ENCODE assay signal across 8 mouse cellular contexts in the genomic region with DNA sequence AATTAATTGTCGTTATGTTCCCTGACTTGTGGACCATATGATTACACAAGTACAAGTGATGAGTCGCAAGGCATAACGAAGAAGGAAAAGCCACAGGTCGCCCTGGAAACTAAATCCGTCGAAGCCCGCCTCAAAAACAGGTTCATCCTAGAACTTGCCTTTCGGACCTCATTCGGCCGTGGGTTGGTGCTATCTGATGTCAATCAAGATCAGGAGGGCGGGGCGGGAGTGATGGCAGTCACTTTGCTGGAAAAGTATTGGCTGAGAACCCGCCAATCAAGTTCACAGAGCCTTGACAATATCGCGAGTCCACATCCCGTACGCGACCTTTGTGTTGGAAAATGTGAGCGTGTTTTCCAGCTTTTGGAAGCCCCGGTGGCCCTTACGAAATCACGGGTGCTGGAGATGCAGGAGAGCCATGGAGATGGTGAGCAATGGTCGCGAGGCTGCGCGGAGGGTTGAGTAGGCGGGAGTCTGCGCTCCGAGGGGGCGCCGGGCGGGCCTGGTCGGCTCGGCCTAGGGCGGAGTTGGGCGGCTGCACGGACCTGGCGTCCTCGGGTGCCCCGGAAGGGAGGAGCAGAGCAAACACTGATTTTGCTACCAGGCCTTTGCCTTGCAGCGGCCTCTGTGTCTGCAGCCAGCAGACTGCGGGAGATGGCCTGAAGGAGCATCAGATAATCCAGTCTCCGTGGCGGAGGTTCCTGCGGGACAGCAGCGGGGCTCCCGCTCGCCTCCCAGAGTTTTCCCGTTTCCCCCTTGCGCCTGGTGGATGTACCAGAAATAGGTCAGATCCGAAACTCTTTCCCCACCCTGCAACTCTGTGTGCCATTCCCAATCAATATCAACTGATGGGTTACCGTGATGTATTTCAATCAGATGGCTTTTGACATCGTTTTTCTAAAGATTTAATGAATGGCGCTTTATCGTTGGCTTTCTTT. TPM values are rescaled to one million over a fixed set of nuclear protein-coding genes. Genes with fewer than 3 reads are reported as not detected.
DNase-seq lines count a peak whose midpoint lies in the region; ATAC-seq lines count a peak whose summit lies in the region.

A gene (plus strand): TSS at position 285 of the 938 bp plus-strand sequence.

- peak within 1 kb of the TSS; percentile 75 for H3K4me2 ChIP-seq in lung, embryonic 16.5 days (ENCODE audit: low read depth, low read length)

- peak within 1 kb of the TSS; percentile 99 for H3K27ac ChIP-seq in lung, embryonic 16.5 days (ENCODE audit: low read length)

- H3K9me3 ChIP-seq in lung, embryonic 16.5 days (ENCODE audit: control insufficient read depth, low read length) = no peaks in the 10 kb centered on the region

- H3K4me3 ChIP-seq in lung, embryonic 16.5 days (ENCODE audit: low read length) = peak within 1 kb of the TSS; percentile 85

- H3K27me3 ChIP-seq in lung, embryonic 16.5 days (ENCODE audit: control insufficient read depth, insufficient read depth, low read depth, low read length) = no peaks in the 10 kb centered on the region

- peak; percentile 99 for ATAC-seq in hematopoietic stem cell, adult 5-6 weeks (replicated peaks in 1 of 2; ENCODE audit: insufficient read depth in 1 of 2, low FRiP score in 2 of 2, low TSS enrichment in 1 of 2, low read depth in 1 of 2, poor library complexity in 2 of 2, severe bottlenecking in 2 of 2)
- peak; percentile 99 for ATAC-seq in lung, embryonic 16.5 days (ENCODE audit: low read depth)

- peaks cover 14% of the 10 kb centered on the region for H3K4me1 ChIP-seq in lung, embryonic 16.5 days (replicated peaks; ENCODE audit: control insufficient read depth, insufficient read depth, low read length)

- H3K36me3 ChIP-seq in lung, embryonic 16.5 days (ENCODE audit: control insufficient read depth, insufficient read depth, low read length) = no peaks in the 10 kb centered on the region

- WGBS in lung, embryonic 16.5 days = under 1% methylated on average over 55 of the region's 55 CpGs

- DNase-seq in MEL-GATA-1-ER (ENCODE audit: extremely low read depth, low read depth) = peak; percentile 100
- peak; percentile 99 for DNase-seq in cerebellum, adult 8-10 months
- DNase-seq in forelimb bud, embryonic 11.5 days (ENCODE audit: low read depth, low spot score) = peak; percentile 97
- DNase-seq in layer of hippocampus, adult 9-10 months (ENCODE audit: low spot score) = peak; percentile 100
- peak; percentile 95 for DNase-seq in ovary, postnatal 10 days (ENCODE audit: low spot score)
- peak; percentile 98 for DNase-seq in thymus, postnatal 10 days (ENCODE audit: low spot score in 2 of 2)

- peak within 1 kb of the TSS; percentile 96 for H3K9ac ChIP-seq in lung, embryonic 16.5 days (ENCODE audit: low read length)

RNA-seq across cellular contexts. Expression of the gene that starts here (rescaled TPM):
- total RNA-seq in hematopoietic stem cell, adult 5-6 weeks (2017) = 78.7 and 85.0 TPM in 2 replicates
- 42.6 and 42.8 TPM in 2 replicates for polyA plus RNA-seq in lung, embryonic 16.5 days (2015; fragmentation: Nextera tagmentation; extraction: Ambion mirVana)

Comparison
In these comparisons a context has a peak if more than half of its experiments do, and no peak if none do; other contexts are left out.
1. Peak in every context shown above with its lines: DNase-seq, ATAC-seq, H3K4me3 ChIP-seq and H3K27ac ChIP-seq.